Mouse (Mus musculus): ENCODE measurements around the gene Etl4.
"Not testable (repeated sequence)": the region's sequence is repeated elsewhere in the genome, so short reads cannot be mapped to it uniquely, and the experiment has no call there.

DNA sequence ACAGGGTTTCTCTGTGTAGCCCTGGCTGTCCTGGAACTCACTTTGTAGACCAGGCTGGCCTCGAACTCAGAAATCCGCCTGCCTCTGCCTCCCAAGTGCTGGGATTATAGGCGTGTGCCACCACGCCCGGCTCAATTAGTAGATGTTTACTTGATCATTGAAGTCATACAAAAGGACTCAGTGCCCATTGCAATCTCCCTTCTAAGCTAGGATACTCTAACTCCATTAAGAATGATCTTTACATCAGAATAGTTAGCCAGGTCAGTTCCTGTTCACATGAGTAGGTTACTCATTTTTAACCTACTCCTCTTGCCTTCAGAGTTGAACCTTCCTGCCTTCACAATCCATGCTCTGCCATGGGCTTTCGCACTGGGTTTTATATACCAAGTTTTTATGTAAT, 772.6 kb downstream of the Etl4 start:
- TF ChIP-seq POLR2A (IDR thresholded peaks at IDR 0.05; ENCODE audit: low read depth, low read length); CTCF (IDR thresholded peaks at IDR 0.05; ENCODE audit: extremely low read depth, insufficient read length, insufficient replicate concordance, low read depth, low read length): not testable (repeated sequence)

Data from small intestine, adult 2 months (tissue).